Mouse (Mus musculus) limb, embryonic 15.5 days (tissue): ENCODE data around the gene Zfp595. TPM values are rescaled to one million over a fixed set of nuclear protein-coding genes. Genes with fewer than 3 reads are reported as not detected.
"Not testable (repeated sequence)": the region's sequence is repeated elsewhere in the genome, so short reads cannot be mapped to it uniquely, and the experiment has no call there.

ENCODE experiments used
- ATAC-seq: fragments of 200-750 bp; cut with Nextera tagmentation; 2 replicates; pipeline ENCODE4 v1.8.0; 2017; ENCODE audit warnings: low read depth, moderate TSS enrichment; ENCODE audit not compliant: insufficient number of reproducible peaks, low FRiP score, low TSS enrichment
- H3K27ac ChIP-seq: fragments of 300-500 bp; sonication (generic); 2 replicates; pipeline ENCODE4 v1.5.1; 2015; ENCODE audit warnings: moderate library complexity, mild to moderate bottlenecking, inconsistent platforms
- H3K27me3 ChIP-seq: fragments of 300-500 bp; sonication (generic); 2 replicates; pipeline ENCODE4 v1.6.1; 2015; ENCODE audit warnings: inconsistent platforms
- H3K36me3 ChIP-seq: fragments of 300-500 bp; sonication (generic); 2 replicates; pipeline ENCODE4 v1.6.1; 2015; ENCODE audit warnings: inconsistent platforms
- H3K4me1 ChIP-seq: fragments of 300-500 bp; sonication (generic); 2 replicates; pipeline ENCODE4 v1.6.1; 2015; ENCODE audit warnings: inconsistent platforms
- H3K4me2 ChIP-seq: fragments of 300-500 bp; sonication (generic); 2 replicates; pipeline ENCODE4 v1.6.1; 2015; ENCODE audit warnings: mild to moderate bottlenecking, inconsistent platforms
- H3K4me3 ChIP-seq: fragments of 300-500 bp; sonication (generic); 2 replicates; pipeline ENCODE4 v1.5.1; 2015; ENCODE audit warnings: mild to moderate bottlenecking, inconsistent platforms
- H3K9ac ChIP-seq: fragments of 300-500 bp; sonication (generic); 2 replicates; pipeline ENCODE4 v1.6.1; 2015; ENCODE audit warnings: inconsistent platforms
- H3K9me3 ChIP-seq: fragments of 300-500 bp; sonication (generic); 2 replicates; pipeline ENCODE4 v1.6.1; 2016; ENCODE audit warnings: inconsistent platforms
- WGBS: fragments of 180-500 bp; shearing (Covaris S2); methylation state at CpG from one replicate; pipeline ENCODE4 v1.1.7; 2015; 5-methylcytosine and 5-hydroxymethylcytosine counted together
- polyA plus RNA-seq: library from polyadenylated mRNA; unstranded; fragments of >200 nt; fragmentation: Nextera tagmentation; extraction: Ambion mirVana; gene quantifications from 2 replicates; pipeline ENCODE4 v1.2.1, GENCODE M21; 2015

Gene Zfp595
- polyA plus RNA-seq, 1 experiment from 2014 or later = 2.7 TPM

- not testable (repeated sequence) for H3K9ac ChIP-seq, ATAC-seq, H3K27me3 ChIP-seq, H3K4me1 ChIP-seq, H3K9me3 ChIP-seq, H3K36me3 ChIP-seq
- 0 out of 2 replicates have a peak overlapping the region, but pooled peaks have one; percentile 38 for H3K27ac ChIP-seq
- 41% methylated on average over 8 of the region's 9 CpGs for WGBS
- H3K4me2 ChIP-seq = peak overlapping the region; percentile 64
- H3K4me3 ChIP-seq = peak overlapping the region; percentile 75
Measured at GRCm38 (mm10) chr13:67269383-67270065, 62.8 kb downstream of the Zfp595 start.

- Histone ChIP-seq H3K9me3 (no peaks in the 10 kb centered on the region), H3K27ac (peak overlapping the region; percentile 69), H3K27me3 (no peaks in the 10 kb centered on the region), H3K36me3 (peaks cover 4% of the 10 kb centered on the region; the same call in 1 of the 2 replicates), H3K9ac (peak overlapping the region; percentile 54), H3K4me3 (peak overlapping the region; percentile 75), H3K4me1 (peaks cover 4% of the 10 kb centered on the region; the same call in 1 of the 2 replicates), H3K4me2 (peak overlapping the region; percentile 64)
- 9% methylated on average over 18 of the region's 18 CpGs for WGBS
- peak; percentile 88 for ATAC-seq
Measured at GRCm38 (mm10) chr13:67268568-67269369, 63.6 kb downstream of the Zfp595 start.

Other genes with a start within 250 kb of the Zfp595 start
- gene Zfp708, start 234.6 kb downstream of the Zfp595 start, polyA plus RNA-seq = 5.1 and 5.9 TPM in 2 replicates
- gene Gm28557, start 224.0 kb downstream of the Zfp595 start, polyA plus RNA-seq = 2.5 and 3.0 TPM in 2 replicates
- gene Rslcan18, start 216.3 kb downstream of the Zfp595 start, polyA plus RNA-seq = 0.08 and 0.27 TPM in 2 replicates
- gene Zfp759, start 210.9 kb downstream of the Zfp595 start, polyA plus RNA-seq = 2.0 and 2.3 TPM in 2 replicates
- 6.8 and 8.7 TPM in 2 replicates for gene Rsl1, start 159.4 kb downstream of the Zfp595 start, polyA plus RNA-seq
- gene Zfp455, start 138.1 kb downstream of the Zfp595 start, polyA plus RNA-seq = 2.4 and 2.9 TPM in 2 replicates
- 2.0 and 2.1 TPM in 2 replicates for gene Zfp458, start 54.1 kb downstream of the Zfp595 start, polyA plus RNA-seq
- 0.42 and 0.50 TPM in 2 replicates for gene Zfp457, start 26.1 kb downstream of the Zfp595 start, polyA plus RNA-seq
- 0.60 and 0.97 TPM in 2 replicates for gene Gm28044, start 28.0 kb upstream of the Zfp595 start, polyA plus RNA-seq
- gene Zfp953, start 28.0 kb upstream of the Zfp595 start, polyA plus RNA-seq = 0.84 and 0.90 TPM in 2 replicates
- gene Gm28041, start 43.2 kb upstream of the Zfp595 start, polyA plus RNA-seq = 0.50 TPM in 1 of 2 replicates, not detected in the other
- 1.2 and 1.4 TPM in 2 replicates for gene Zfp456, start 43.2 kb upstream of the Zfp595 start, polyA plus RNA-seq
- gene Zfp429, start 67.2 kb upstream of the Zfp595 start, polyA plus RNA-seq = 7.2 and 7.6 TPM in 2 replicates
- 1.3 and 1.5 TPM in 2 replicates for gene Zfp459, start 88.8 kb upstream of the Zfp595 start, polyA plus RNA-seq
- 10.6 and 11.6 TPM in 2 replicates for gene Zfp874a, start 119.1 kb upstream of the Zfp595 start, polyA plus RNA-seq
- gene Zfp874b, start 151.7 kb upstream of the Zfp595 start, polyA plus RNA-seq = 2.9 and 4.7 TPM in 2 replicates
- gene Zfp58, start 168.0 kb upstream of the Zfp595 start, polyA plus RNA-seq = 16.2 and 17.0 TPM in 2 replicates
- gene Gm26965, start 193.6 kb upstream of the Zfp595 start, polyA plus RNA-seq = 0.25 TPM in 1 of 2 replicates, not detected in the other
- gene Zfp87, start 193.6 kb upstream of the Zfp595 start, polyA plus RNA-seq = 23.6 and 27.2 TPM in 2 replicates
- gene Zfp748, start 221.3 kb upstream of the Zfp595 start, polyA plus RNA-seq = 11.0 and 12.6 TPM in 2 replicates